Mouse (Mus musculus): ENCODE measurements around the gene Ppfia1. TPM values are rescaled to one million over a fixed set of nuclear protein-coding genes. Genes with fewer than 3 reads are reported as not detected.

Gene Ppfia1
- polyA plus RNA-seq, 1 experiment from 2014 or later = 41.5 TPM

DNA sequence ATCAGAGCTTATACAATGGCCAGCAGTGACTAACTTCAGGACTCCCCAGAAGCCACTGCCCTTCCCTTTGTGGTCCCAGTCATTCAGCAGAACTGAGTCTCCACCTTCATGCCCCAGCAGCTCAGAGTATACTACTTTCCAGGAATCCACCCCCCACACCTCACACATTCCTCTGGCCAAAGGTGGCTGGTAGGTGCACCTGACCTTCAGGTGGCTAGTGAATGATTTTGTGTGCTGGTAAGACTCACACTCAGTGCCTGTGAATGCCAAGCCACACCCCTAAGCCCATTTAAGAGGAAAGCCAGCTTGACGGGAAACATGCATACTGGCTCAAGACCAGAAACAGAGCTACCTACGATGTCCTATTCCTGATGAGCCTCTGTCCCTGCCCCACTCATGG is 120.6 kb downstream of the Ppfia1 start:
- Histone ChIP-seq H3K4me1 (no peaks in the 10 kb centered on the region), H3K4me3 (no peak overlapping the region), H3K9me3 (no peaks in the 10 kb centered on the region), H3K27me3 (ENCODE audit: poor library complexity, severe bottlenecking) (no peaks in the 10 kb centered on the region), H3K27ac (no peak overlapping the region), H3K36me3 (replicated peaks) (peaks cover 26% of the 10 kb centered on the region)
- WGBS = 82% methylated on average over 2 of the region's 2 CpGs
- no peak for DNase-seq (ENCODE audit: extremely low spot score, low spot score)

DNA sequence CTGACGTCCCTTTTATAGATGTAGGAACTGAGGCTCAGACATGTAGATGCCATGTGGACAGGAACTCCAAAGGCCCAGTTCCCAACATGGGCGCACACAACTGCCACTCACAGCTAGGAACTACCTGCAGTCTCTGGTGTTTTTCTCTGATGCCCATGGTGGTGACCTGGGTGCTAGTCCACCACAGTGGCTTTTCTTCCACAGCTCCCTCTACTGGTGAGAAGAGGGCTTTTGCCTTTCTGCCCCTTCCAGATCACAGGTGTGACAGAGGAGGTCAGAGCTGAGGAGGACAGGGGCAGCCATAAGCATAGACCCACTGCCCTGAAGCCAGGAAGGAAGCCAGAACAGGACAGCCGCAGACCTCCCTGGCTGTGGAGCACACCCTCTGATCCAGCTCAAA is 126.1 kb downstream of the Ppfia1 start:
- no peaks in the 10 kb centered on the region for H3K9me3 ChIP-seq
- DNase-seq (ENCODE audit: extremely low spot score, low spot score) = no peak
- H3K36me3 ChIP-seq (replicated peaks) = no peaks in the 10 kb centered on the region
- H3K4me3 ChIP-seq = no peak overlapping the region
- H3K4me1 ChIP-seq = no peaks in the 10 kb centered on the region
- H3K27ac ChIP-seq = no peak overlapping the region
- WGBS = 89% methylated on average over 3 of the region's 3 CpGs
- H3K27me3 ChIP-seq (ENCODE audit: poor library complexity, severe bottlenecking) = no peaks in the 10 kb centered on the region

Other genes with a start within 250 kb of the Ppfia1 start
- gene Cttn, start 82.7 kb downstream of the Ppfia1 start, polyA plus RNA-seq (2016; fragmentation: Nextera tagmentation; extraction: Ambion mirVana) = 192 and 204 TPM in 2 replicates
- gene Fadd, start 28.7 kb upstream of the Ppfia1 start, polyA plus RNA-seq (2016; fragmentation: Nextera tagmentation; extraction: Ambion mirVana) = 11.4 and 12.1 TPM in 2 replicates
- 17.9 and 22.3 TPM in 2 replicates for gene Ano1, start 198.2 kb upstream of the Ppfia1 start, polyA plus RNA-seq (2016; fragmentation: Nextera tagmentation; extraction: Ambion mirVana)

Measured in forebrain, embryonic 10.5 days (tissue).